Mouse (Mus musculus) induced T-regulatory cell, adult 2 months (primary cell): ENCODE measurements around the gene Nfic.

Source experiments
- DNase-seq: peaks from one replicate; pipeline ENCODE4 v3.0.0-alpha.2; 2012; ENCODE audit warnings: low read depth

The Nfic gene

DNA sequence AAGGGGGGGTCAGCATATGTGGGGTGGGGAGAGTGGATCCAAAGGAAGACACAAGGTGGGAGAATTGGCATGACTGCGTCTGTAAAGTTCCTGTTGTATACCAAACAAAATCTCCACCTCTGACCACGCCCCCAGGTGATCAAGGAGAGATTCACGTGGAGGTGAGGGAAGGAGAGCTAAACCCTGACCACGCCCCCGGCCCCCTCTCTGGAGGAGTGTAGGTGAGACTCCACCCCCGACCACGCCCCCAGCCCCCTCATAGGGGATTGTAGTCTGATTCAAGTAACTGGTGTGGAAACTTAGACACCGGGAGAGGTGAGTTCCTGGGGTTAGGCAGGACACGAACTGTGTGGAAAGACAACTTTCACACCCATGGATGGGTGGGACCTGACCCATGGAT is 51.4 kb downstream of the Nfic start:
- peak; percentile 64 for DNase-seq

DNA sequence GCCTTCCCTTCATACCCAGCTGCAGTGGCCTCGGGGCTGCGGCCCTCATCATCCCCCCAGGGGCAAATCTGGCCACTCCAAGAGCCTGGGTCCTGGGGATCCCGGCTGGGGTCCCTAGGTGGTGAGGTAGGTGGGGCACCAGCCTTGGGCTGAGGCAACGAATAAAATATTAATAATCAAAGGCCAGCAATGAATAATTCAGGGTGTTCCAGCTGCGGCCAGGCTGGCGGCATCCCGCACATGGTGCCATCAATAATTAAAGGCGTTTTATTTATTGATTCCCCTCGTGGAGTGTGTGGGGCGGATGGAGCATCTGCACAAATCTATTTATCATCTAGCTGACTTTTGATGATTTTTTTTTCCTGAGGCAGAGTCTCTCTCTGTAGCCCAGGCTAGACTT is 51.9 kb downstream of the Nfic start:
- no peak for DNase-seq

DNA sequence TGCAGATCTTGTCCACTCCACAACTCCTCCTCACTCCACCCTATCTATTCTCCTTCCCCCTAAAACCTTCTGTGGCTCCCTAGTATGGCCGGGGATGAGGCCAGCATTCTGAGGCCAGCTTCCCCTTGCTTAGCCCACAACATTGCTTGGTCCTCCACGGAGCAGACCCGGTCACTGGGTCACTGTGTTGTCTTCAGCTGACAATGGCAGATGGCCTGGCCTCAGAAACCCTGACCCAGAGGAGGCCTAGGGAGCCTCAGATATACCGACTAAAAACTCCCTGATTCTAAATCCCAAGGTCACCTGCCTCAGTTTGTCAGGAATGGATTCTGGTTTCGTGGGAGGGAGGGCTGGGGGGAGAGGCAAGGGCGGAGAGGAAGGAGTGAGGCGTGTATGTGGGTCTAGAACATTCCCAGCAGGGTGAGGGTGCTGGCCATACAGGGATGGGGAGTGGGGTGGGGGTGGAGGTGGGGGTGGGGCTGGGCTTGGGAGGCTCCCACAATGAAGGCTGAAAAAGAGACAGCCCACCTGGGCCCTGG is 53.1 kb downstream of the Nfic start:
- no peak for DNase-seq

DNA sequence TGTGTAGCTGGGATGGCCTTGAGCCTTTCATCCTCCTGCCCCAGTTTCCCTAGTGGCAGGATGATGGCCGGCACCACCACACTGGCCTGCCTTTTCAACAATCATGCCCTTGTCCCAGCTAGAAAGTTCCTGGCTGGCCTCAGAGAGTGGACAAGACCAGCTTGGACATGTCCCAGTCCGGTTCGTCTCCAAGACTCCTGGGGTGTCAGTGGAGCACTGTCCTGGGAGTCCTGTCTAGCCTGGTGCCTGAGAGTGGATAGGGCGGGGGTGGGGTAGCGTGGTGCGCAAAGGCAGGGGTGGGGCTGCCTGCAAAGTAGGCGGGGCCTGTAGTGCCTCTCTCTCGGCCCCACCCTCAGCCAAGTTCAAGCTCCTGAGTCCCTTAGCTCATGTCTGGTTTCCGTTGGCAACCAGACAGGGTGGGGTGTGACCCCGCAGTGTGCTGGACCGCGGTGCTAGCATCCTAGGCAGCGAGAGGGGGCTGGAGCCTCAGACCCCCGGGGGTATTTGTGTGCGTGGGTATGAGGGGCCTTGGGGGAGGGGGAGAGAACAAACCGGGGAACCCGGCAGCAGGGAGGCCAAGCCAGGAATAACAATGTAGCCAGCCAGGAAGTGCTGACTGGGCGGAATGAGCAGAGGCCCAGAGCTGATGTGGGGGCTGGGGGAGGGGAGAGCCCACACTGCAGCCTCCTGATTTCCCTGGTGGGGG is 53.8 kb downstream of the Nfic start:
- DNase-seq: peak; percentile 82

DNA sequence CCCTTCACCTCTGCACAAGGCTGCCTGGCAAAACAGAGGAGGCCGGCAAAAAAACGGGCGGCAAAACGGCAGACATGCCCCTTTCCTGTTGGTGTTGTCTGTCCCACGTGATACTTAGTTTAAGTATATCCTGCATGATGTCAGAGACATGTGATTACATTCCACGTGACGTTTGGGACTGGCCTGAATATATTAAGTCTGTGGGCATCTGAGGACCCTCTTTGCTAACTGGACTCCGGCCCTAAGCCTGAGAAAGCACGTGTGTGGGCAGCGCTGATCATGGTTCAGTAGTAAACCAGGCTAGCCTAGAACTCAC is 54.3 kb downstream of the Nfic start:
- DNase-seq: peak; percentile 56

DNA sequence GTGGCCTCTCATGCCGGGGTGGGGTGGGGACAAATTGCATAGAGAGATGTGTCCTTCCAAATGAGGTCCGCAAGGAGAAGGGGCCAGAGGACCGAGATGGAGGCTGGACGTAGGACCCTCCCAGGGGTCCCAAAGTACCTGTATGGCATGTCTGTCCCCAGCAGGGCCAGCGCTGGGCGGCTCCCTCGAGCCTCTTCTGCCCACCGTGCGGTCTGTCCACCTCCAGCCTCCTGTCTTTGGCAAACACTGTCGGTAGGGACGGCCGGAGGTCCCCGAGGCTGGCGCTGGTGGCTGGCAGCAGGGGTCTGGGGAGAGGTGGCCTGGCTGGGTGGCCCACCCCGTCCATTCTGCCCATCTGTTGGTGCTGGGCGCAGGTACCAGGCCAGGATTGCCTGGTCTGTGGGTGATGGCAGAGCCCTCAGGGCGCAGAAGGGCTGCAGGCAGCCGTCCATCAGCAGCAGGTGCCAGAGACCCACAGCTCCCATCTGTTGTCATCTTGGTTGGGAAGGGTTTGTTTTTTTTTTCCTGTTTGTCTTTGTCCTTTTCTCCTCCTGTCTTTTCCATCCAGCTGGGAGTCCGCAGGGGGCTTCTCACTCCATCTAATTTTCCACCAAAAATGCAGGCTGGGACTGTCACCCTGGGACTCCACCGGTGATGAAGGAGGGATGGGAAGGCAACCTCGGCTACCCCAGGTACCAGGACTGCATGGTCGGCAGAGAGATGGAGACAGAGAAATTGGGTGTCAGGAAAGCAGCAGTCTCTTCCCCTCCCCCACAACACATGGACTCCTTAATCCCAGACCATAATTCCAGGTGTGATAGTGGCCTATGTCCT is 54.8 kb downstream of the Nfic start:
- no peak for DNase-seq

DNA sequence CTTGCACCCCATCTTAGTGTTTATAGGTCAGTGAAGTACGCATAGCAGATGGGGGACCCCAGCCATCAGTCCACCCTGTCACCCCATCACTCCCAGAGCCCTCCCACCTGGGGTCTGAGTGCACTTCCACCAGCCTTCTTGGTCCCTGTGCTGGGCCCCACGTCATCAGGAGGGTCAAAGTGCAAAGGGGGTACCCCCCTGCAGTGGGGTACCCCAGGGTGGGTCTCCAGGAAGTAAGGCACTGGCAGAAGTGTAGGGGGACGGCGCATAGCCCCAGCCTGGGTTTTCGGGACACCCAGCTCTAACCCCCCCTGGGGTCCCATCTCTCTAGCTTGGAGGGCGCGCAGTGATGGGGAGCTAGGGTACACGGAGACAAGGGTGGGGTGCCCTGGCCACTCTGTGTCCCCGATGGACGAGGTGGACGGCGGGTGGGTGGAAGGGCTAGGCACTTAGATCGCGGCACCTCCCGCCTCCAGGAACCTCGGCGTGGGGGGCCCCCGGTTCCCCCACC is 55.6 kb downstream of the Nfic start:
- DNase-seq: no peak

DNA sequence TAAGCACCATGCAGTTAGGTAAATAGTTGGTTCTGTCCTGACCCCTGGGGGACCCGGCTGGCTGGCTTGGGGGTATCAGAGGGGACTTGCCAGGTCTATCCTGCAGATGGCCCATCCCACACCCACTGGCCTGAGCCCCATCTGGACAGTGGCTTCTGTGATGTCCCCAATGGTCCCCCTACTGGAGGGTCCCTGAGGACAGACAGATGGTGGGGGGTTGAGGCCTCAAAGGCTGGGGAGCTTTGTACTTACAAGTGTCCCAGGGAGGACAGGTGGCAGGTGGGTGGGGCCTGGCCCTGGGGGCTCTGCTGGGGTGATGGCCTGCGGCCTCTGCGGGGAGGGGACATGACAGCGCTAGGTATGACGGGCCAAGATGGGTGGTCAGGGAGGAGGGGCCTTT is 56.1 kb downstream of the Nfic start:
- DNase-seq: no peak

DNA sequence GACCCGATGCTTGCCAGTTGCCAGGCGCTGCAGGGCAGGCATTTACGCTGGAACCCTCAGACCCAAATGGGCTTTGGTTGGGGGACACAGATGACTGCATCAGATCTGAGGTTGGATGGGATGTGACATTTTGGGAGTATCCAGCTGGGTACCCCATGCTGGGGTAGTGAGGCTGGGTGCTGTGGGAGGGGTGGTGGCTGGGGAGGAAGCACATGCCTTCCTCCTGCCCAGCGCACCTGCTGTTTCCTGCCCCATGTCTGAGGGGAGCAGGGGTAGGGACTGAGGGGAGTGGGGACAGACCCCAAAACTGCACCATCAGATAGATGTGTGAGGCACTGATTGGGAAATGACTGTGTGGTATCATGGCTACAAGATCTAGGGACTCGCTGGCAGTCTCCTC is 58.7 kb downstream of the Nfic start:
- no peak for DNase-seq

DNA sequence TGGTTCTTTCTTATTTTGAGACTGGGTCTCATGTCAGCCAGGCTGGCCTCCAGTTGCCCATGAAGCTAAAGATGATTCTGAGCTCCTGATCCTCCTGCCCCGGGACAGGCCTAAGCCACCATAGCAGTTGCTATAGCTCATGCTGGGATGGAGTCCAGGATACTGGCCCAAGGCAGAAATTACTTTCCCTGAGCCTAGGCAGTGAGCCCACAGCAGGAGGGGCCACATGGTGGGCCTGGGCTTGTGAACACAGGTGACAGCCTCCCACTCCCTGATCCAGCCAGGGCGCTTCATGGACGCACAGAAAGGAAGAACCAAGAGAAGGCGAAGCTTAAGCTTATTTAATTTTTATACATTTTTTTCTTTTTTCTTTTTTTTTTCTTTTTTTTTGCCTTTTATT is 59.6 kb downstream of the Nfic start:
- DNase-seq: no peak

DNA sequence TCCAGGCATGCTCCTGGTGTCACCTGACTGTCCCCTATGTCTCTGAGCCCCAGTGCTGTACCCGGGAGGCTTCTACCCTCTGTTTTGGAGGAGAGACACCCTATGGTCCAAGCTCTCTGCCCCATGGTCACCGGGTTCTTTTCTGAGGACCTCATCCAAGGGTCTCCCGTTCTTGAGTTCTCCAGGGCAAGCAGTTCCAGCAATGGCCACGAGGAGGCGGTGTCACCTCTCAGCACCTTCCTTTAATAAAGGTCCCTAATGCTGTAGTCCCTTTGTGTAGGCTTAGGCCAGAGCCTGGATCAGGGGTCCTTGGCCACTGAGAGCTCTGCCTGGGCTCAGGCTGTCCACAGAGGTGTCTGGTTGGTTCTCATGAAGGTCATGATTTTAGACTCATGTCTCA is 60.3 kb downstream of the Nfic start:
- DNase-seq: peak; percentile 90

DNA sequence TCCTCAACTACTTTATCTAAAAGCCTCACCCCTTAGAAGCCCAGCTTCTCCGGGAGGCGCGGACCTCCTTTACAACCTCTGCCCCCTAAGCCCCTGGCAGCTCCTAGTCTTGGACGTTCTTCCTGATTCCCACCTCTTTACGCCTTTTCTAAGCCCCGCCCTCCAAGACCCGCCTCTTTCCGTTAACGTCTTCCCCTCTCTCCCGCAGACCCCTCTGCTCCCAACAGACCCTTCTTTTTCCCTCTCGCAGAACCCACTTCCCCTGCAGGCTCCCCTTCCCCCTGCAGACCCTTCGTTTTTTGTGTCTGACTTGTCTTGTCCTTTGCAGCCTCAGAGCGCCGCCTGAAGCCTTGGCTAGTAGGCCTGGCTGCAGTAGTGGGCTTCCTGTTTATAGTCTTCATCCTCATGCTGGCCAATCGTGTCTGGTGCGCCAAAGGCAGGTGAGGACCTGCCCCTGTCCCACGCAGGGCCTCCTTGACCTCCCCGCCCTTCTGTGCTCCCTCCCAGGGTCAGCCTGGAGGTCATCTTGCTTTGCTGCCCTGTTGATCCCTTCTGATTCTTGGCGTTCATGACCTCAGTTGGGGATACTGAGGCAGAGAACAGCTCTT is 61.9 kb downstream of the Nfic start:
- peak; percentile 68 for DNase-seq

DNA sequence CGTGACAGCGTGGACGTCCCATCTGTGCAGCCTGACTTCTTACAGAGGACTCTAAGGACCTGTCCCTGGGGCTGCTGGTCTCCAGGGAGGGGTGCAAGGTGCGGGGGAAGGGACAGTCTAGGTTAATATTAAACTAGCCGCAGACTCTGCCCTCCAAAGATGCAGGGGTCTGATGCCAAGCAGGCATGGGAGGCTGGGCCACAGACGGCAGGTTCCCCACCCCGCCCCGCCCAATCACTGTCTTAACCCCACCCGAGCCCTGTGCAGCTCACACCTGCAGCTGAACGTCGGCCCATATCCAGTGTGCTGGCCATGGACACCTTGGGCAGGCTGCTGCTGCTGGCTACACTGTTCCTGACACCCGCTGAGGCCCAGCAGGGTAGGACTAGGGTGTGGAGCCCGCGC is 62.7 kb downstream of the Nfic start, which contains the start of gene Smim24:
TSS of gene Smim24 (plus strand) at position 271 of the 405 bp plus-strand sequence.
- no peak for DNase-seq

DNA sequence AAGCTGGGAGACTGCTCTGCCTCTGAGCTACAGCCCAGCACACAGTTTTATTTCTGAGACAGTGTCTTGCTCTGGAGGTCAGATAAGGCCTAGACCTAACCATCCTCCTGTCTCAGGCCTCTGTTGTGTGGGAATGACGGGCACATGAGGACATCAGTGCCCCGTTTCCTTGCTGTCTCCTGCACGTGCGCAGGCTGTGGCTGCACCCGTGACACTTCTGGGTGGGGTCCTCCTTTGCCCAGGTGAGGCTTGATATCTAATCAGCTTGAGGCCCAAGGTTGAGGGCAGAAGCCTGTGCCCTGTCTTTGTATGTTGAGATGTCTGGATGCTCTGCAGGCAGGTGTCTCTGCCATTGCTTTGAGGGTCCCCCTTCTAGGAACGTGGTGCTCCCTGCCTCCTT is 63.2 kb downstream of the Nfic start:
- no peak for DNase-seq

DNA sequence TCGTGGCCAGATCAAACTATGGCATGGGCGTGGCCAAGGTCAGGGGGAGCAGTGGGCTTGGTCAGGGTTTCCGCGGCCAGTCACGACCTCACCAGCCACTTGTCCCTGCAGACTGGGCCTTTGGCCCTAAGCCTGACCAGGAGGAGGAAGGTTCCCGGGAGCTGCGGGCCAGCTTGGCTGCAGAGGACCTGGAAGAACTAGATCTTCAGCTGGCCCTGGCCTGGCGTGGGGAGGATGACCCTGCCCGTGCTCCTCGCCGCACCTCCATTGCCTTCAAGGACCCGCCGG is 64.8 kb downstream of the Nfic start:
- no peak for DNase-seq

DNA sequence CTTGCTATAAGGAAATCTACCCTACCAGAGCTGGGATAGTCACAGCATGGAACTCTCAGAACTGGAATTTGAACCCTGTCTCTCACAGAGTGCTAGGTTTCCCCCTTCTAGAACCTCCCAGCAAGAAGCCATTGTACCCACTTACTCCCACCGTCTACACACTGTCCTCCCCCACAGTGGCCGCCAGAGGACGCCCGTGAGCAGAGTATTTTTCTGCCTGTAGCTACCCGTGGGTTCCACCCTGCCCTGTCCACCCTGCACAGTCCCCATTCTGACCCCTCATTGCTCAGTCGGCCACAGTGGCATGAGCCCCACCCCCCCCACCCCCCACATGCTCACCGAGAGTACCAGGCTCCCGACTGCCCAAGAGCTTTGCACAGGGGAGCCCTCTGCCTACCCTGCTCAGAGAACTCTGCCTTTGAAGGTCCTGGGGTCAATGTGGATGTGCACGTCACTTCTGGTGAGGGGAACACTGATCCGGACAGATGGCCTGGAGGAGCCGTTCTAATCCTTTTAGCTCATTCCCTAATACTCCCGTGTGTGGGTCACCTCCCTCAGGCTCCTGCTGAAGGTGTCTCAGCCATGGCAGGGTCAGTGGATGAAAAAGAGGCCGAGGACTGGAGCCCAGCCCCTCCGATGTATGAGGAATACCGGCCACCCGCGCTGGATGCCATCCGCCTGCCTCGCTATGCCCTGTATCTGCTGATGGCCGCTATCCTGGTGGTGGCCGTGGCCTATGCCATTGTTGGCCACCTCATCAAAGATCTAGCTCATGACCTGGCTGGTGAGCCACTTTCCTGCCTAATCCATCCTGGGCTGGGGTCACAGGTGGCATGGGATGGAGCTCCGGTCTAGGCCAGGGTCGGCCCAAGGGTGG is 65.4 kb downstream of the Nfic start:
- peak; percentile 81 for DNase-seq

DNA sequence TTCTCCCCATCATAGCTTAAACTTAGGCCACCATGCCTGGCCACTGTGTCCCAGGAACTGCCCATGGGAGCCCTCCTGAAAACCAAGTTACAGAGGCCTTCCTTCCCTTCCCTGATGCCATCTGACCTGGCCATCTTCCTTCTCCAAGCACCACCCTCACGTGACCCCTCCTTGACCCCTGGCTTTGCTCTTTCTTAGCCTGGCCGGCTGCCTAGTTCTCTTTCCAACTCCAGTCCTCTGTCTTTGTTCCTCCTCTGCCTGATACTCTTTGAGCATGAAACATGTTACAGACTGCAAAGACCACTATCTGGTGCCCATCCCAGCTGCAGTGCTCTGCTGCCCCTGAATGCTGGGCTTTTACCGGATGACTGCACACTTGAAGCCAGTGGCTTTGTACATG is 66.1 kb downstream of the Nfic start:
- no peak for DNase-seq

DNA sequence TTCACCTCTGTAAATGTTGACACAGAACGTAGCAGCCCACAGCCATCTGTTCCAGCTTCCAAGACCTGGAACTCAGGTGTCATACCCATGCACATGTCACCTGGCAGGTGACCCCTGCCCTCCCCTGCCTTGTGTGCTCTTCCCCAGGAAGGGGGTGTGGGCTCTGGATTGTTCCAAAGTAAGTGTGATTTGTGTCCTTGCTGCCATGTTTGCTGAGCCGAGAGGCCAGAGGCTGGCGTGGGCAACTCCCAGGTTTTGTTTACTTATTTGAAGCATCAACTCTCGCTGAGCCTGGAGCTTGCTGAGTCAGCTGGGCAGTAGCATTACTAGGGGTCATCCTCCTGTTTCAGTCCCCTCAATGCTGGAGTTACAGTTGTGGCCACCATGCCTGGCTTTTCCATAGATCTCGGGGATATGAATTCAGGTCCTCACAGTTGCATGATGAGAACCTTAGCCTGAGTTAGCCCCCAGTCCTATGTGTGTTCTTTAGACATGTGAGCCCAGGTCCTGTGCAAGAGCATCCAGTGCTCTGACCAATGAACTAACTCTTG is 66.9 kb downstream of the Nfic start, which contains the start of gene Gm48552:
TSS of gene Gm48552 (plus strand) at position 501 of the 551 bp plus-strand sequence.
- no peak for DNase-seq

DNA sequence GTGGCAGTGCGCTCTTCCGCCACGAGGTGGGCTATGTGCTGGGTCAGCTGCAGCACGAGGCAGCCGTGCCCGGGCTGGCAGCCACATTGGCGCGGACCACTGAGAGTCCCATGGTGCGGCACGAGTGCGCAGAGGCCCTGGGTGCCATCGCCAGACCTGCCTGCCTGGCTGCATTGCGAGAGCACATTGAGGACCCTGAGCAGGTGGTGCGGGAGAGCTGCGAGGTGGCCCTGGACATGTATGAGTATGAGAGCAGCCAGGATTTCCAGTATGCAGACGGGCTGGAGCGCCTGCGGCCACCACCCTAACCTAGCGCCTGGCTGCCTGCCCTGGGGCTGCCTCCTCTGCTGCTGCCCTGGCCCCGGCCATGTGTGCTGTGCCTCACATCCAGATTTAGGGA is 67.7 kb downstream of the Nfic start:
- no peak for DNase-seq

DNA sequence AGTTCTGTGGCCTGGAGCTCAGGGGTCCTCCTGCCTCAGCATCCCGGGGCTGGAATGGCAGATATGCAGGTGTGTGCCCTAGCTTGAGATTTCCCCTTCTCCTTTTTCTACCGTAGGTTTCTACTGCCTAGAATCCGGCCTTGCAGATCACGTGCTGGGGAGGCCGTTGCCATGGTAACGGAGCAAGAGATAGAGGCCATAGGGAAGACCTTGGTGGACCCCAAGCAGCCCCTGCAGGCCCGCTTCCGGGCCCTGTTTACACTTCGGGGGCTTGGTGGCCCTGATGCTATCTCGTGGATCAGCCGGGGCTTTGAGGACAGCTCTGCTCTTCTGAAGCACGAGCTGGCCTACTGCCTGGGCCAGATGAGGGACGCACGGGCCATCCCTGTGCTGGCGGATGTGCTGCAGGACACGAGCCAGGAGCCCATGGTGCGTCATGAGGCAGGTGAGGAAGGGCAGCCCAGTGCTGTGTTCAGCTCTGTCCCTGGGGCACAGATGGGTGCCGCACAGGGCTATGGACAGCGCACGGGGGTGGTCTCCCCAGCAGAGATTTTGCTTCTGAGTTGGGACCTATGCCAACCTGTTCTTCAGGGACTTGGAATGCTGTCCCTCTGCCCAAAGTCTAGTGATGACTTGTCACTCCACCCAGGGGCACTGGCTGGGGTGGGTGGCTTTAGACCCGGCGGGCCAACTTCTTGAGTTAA is 69.7 kb downstream of the Nfic start:
- DNase-seq: no peak

DNA sequence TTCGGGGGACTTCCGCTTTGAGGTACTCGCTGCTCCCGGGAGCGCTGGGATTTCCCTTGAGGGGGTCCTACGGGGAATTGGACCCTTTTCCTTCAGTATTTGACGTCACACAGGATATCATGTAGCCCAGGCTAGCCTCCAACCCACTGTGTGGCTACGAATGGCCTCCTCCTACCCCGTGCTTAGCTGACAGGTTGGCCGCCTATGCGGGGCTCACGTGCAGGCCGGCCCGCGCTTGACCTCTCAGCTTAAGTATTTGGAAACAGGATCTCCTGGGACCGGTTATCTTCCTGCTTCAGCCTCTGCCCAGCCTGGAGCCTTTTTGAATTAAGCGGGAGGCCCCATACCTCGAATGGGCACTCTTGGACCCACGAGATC is 70.8 kb downstream of the Nfic start:
- DNase-seq: no peak
